Mouse (Mus musculus) heart, adult 2 months (tissue): ENCODE data around the gene Usp50.

ENCODE experiments used
- CTCF ChIP-seq: fragments of 200-600 bp; IDR thresholded peaks from 2 replicates; pipeline ENCODE4 v1.8.1; 2022; ENCODE audit warnings: antibody characterized with exemption, mild to moderate bottlenecking, moderate library complexity
- EP300 ChIP-seq: fragments of 200-500 bp; IDR thresholded peaks from 2 replicates; pipeline ENCODE4 v1.6.1; 2011; ENCODE audit warnings: low read depth, low read length, control low read depth; ENCODE audit not compliant: insufficient read depth
- POLR2A ChIP-seq: fragments of 200-500 bp; IDR thresholded peaks from 2 replicates; pipeline ENCODE4 v1.6.1; 2011; ENCODE audit warnings: mild to moderate bottlenecking, low read depth, low read length, control low read depth; ENCODE audit not compliant: insufficient read depth

DNA sequence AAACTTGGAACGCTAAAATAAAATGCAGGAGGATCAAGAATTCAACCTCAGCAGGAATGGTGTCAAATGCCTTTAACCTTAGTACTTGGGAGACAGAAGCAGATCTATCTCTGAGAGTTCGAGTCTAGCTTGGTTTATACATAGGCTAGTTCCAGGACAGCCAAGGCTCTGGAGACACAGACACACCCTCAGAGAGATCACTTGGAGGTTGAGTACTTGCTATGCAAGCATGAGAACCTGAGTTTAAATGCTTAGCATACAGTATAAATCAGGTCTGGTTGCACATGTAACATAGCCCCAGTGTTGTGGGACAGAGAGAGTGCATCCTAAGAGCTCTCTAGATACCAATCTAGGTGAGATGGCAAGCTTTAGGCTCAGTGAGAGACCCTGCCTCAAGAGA, 34.1 kb upstream of the Usp50 start:
- no peak for TF ChIP-seq POLR2A
- TF ChIP-seq EP300 = no peak
- no peak for TF ChIP-seq CTCF
